Mouse (Mus musculus) telencephalon, adult 2 months (tissue): ENCODE data around the gene Slc44a5.

Experiments used
- DNase-seq: peaks from one replicate; pipeline ENCODE4 v3.0.0-alpha.2; 2011; ENCODE audit warnings: low read depth, low spot score

The Slc44a5 gene

GRCm38 (mm10) chr3:154297499-154297898 is 324.3 kb downstream of the Slc44a5 start:
- no peak for DNase-seq

- no peak for DNase-seq
Measured at GRCm38 (mm10) chr3:154298490-154298889, 325.3 kb downstream of the Slc44a5 start.

GRCm38 (mm10) chr3:154300006-154300405 is 326.8 kb downstream of the Slc44a5 start:
- DNase-seq, result no peak

GRCm38 (mm10) chr3:154301102-154301501 is 327.9 kb downstream of the Slc44a5 start:
- no peak for DNase-seq

GRCm38 (mm10) chr3:154305163-154305884 is 332.1 kb downstream of the Slc44a5 start:
- DNase-seq, result no peak

- no peak for DNase-seq
Measured at GRCm38 (mm10) chr3:154317651-154318248, 344.5 kb downstream of the Slc44a5 start.
